Mouse (Mus musculus) CD4-positive, CD25-positive, alpha-beta regulatory T cell, adult 2 months (primary cell): ENCODE measurements around the gene Olfr1019.

Experiments used
- DNase-seq: peaks from one replicate; pipeline ENCODE4 v3.0.0-alpha.2; 2012; ENCODE audit warnings: low read depth, low spot score

Gene Olfr1019

DNA sequence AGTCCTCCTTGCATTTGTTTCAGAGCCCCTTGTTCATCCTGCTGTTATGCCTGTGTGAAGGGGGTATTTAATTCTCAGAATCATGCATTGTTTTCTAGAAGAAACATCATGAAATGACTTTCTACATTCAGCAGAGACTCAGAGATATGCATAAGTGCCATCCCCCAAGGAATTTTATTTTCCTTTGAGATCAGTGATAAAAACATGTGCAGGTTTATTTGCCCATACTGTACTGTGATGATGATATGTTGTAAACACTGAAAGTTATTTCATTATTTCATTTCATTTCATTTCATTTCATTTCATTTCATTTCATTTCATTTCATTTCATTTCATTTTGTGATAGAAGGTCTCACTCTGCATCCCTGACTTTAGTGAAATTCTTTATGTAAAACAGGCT is at the start of gene Olfr1019:
TSS of gene Olfr1019 (minus strand) at position 101 of the 400 bp plus-strand sequence.
- no peak for DNase-seq

GRCm38 (mm10) chr2:85885340-85885739 is 40.1 kb upstream of the Olfr1019 start, which contains the start of gene Olfr1023:
Gene Olfr1023, plus strand, starts transcription at chr2:85885640.
- DNase-seq: no peak

DNA sequence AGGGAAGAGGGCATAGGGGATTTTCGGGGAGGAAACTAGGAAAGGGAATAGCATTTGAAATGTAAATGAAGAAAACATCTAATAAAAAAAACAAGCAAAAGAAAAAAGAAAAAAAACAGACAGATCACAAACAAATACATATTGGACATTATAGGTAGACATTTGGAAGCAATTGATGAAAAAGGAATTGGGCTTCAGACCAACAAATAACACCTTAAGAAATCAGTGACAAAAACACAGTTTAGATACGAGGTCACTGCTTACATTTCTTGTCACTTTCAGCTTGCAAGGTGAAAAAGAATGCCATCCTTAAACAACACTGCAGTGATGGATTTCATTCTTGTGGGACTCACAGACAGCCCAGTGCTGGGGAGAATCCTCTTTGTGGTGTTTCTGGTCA is 23.0 kb upstream of the Olfr1019 start, which contains the start of gene Olfr1022:
TSS of gene Olfr1022 (plus strand) at position 301 of the 400 bp plus-strand sequence.
- DNase-seq: no peak

DNA sequence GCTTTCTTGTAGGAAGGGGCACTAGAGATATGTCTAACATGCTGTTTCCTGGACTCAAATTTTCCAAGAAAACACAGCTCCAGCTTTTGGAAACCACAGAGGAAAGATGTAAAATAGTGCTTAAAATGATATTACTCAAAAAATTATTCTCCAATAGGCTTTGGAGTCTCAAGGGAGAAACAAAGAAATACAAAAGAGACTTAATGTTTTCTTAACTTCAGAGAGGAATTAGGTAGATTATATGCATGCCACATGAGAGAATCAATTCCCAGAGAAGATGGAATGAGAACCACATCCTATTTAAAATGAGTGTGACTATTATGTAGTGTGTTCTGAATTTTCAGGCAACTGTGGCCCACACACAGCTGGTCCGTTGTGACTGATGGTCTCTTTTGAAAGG is 1.4 kb upstream of the Olfr1019 start, which contains the start of gene Olfr1020:
TSS of gene Olfr1020 (plus strand) at position 301 of the 400 bp plus-strand sequence.
- DNase-seq: no peak

DNA sequence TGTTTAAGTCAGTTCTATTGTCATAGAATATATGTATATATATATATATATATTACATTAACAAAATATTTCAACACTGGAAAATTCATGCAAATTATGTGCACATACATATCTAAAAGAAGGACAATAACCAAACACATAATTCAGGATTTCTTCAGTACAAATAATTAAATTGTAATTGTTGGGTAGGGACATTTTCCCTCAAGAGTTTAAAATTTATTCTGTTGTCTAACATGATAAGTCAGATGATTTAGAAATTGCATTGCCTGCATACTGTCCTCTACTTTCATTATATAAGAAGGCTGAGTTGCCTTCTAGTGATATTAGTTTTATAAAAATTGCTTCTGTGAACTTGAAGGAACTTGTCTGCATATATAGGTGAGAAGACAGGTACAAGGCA is 27.1 kb downstream of the Olfr1019 start, which contains the start of gene Olfr1018:
TSS of gene Olfr1018 (plus strand) at position 301 of the 400 bp plus-strand sequence.
- no peak for DNase-seq

DNA sequence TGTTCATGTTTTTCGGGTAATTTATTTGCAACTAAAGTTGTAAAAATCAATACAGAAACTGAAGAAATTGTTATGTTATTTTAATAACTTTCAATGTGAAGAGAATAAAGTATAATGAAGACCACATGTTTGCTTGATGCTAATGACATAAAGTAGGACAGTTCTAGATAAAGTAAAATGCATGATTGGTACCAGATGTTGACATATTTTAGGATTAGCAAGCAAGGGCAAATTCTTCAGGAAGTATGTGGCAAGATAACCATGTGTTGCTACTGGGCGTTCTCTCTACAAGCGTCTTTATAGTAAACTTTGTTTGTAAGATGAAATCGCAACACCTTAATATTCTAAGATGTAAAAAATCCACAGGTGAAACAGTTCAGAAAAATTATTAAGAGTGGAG is 40.8 kb downstream of the Olfr1019 start:
- DNase-seq: no peak

DNA sequence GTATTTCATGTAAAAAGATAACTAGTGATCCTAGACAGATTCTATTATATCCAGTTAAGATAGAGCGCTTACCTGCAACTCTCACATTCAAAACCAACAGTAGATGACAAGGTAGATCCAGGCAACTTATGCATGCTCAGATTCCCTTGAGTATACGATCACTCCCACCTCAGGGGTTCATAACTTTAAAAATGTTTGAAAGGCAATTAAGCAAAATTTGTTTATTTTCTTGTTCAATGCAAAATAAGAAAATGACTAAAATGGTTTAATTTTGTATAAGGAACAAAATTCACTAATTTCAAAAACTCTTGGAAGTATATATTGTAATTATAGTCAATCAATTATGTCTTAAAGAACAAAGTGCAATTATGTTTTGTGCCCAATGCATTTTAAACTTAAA is 42.8 kb downstream of the Olfr1019 start, which contains the start of gene Olfr1016:
TSS of gene Olfr1016 (minus strand) at position 101 of the 400 bp plus-strand sequence.
- no peak for DNase-seq

GRCm38 (mm10) chr2:85792331-85792730 is 53.0 kb downstream of the Olfr1019 start:
- no peak for DNase-seq
